Mouse (Mus musculus) v-Abl transformed pro-B cells (cell line): ENCODE measurements around the gene Mob2.

Source experiments
- in situ Hi-C, 2 experiments: fragments of 400-800 bp; cut with MboI; formaldehyde crosslinking; loops; one replicate each; pipeline ENCODE4 v1.15.1; 2025; ENCODE audit not compliant: unreplicated experiment in 2 of 2

Mob2 gene

GRCm38 (mm10) chr7:142081736-142082135, 20.9 kb upstream of the Mob2 start:
- in situ Hi-C loops = no loop called here

GRCm38 (mm10) chr7:142080876-142081275, 20.0 kb upstream of the Mob2 start:
- in situ Hi-C loops = no loop called here

GRCm38 (mm10) chr7:142079365-142079764, 18.5 kb upstream of the Mob2 start:
- in situ Hi-C loops = no loop called here

- in situ Hi-C loops = no loop called here
Observed at GRCm38 (mm10) chr7:142077138-142077537, 16.3 kb upstream of the Mob2 start.

GRCm38 (mm10) chr7:142074146-142074886, 13.5 kb upstream of the Mob2 start:
- in situ Hi-C loops = loop anchor here in 1 of 2 experiments (25.0 kb wide), 1 partner anchor 1937 kb away; the partner anchor contains the start of gene Mtg1

GRCm38 (mm10) chr7:142071717-142072116, 10.9 kb upstream of the Mob2 start:
- in situ Hi-C loops = loop anchor here in 1 of 2 experiments (25.0 kb wide), 1 partner anchor 1934 kb away; the partner anchor contains the start of gene Mtg1

- in situ Hi-C loops = loop anchor here in 1 of 2 experiments (25.0 kb wide), 1 partner anchor 1934 kb away; the partner anchor contains the start of gene Mtg1
Observed at GRCm38 (mm10) chr7:142071212-142071578, 10.3 kb upstream of the Mob2 start.

GRCm38 (mm10) chr7:142070458-142071211, 9.8 kb upstream of the Mob2 start:
- in situ Hi-C loops = loop anchor here in 1 of 2 experiments (25.0 kb wide), 1 partner anchor 1933 kb away; the partner anchor contains the start of gene Mtg1

GRCm38 (mm10) chr7:142068429-142068828, 7.6 kb upstream of the Mob2 start:
- in situ Hi-C loops = loop anchor here in 1 of 2 experiments (25.0 kb wide), 1 partner anchor 1931 kb away; the partner anchor contains the start of gene Mtg1

GRCm38 (mm10) chr7:142060185-142060930, 507 bp downstream of the Mob2 start:
- in situ Hi-C loops = loop anchor here in 1 of 2 experiments (25.0 kb wide), 1 partner anchor 1923 kb away; the partner anchor contains the start of gene Mtg1

- in situ Hi-C loops = loop anchor here in 1 of 2 experiments (25.0 kb wide), 1 partner anchor 1922 kb away; the partner anchor contains the start of gene Mtg1
Observed at GRCm38 (mm10) chr7:142059024-142059423, 1.8 kb downstream of the Mob2 start.

GRCm38 (mm10) chr7:142057121-142057520, 3.7 kb downstream of the Mob2 start:
- in situ Hi-C loops = loop anchor here in 1 of 2 experiments (25.0 kb wide), 1 partner anchor 1920 kb away; the partner anchor contains the start of gene Mtg1

- in situ Hi-C loops = loop anchor here in 1 of 2 experiments (25.0 kb wide), 1 partner anchor 1919 kb away; the partner anchor contains the start of gene Mtg1
Observed at GRCm38 (mm10) chr7:142056601-142057061, 4.2 kb downstream of the Mob2 start.

- in situ Hi-C loops = loop anchor here in 1 of 2 experiments (25.0 kb wide), 1 partner anchor 1918 kb away; the partner anchor contains the start of gene Mtg1
Observed at GRCm38 (mm10) chr7:142055431-142055830, 5.4 kb downstream of the Mob2 start.

- in situ Hi-C loops = loop anchor here in 1 of 2 experiments (25.0 kb wide), 1 partner anchor 1913 kb away; the partner anchor contains the start of gene Mtg1
Observed at GRCm38 (mm10) chr7:142050536-142050935, 10.3 kb downstream of the Mob2 start.

GRCm38 (mm10) chr7:142045932-142046331, 14.9 kb downstream of the Mob2 start:
- in situ Hi-C loops = no loop called here

GRCm38 (mm10) chr7:142045344-142045743, 15.5 kb downstream of the Mob2 start:
- in situ Hi-C loops = no loop called here

- in situ Hi-C loops = no loop called here
Observed at GRCm38 (mm10) chr7:142040756-142041155, 20.1 kb downstream of the Mob2 start.

GRCm38 (mm10) chr7:142037553-142038170, 23.2 kb downstream of the Mob2 start:
- in situ Hi-C loops = no loop called here
